Mouse (Mus musculus) urinary bladder, postnatal 4 days (tissue): ENCODE data around the gene Dlgap1.
"Not testable (repeated sequence)": the region's sequence is repeated elsewhere in the genome, so short reads cannot be mapped to it uniquely, and the experiment has no call there.

Experiments
- DNase-seq, 2 experiments: peaks; one replicate each; pipeline ENCODE4 v3.0.0; 2021 to 2022; ENCODE audit warnings: low spot score in 2 of 2

Dlgap1 gene

DNA sequence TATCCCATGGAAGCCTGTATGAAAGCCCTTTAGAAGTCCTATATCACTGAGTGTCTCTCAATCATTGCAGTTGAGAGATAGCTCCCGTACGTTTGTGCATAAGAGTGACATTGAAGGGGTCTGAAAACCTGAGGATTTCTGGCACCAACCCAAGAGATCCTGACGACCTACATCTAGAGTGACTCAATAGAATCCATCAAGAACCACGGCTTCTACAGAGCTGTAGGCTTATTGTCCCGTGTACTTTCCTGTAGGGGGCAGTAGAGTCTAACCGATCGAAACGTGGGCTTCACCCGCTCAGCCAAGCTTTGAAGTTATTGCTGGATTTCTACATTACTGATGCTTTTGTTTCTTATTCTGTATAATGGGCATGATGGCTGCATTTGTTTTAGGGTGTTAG lies 558.2 kb downstream of the Dlgap1 start:
- DNase-seq: no peak

DNA sequence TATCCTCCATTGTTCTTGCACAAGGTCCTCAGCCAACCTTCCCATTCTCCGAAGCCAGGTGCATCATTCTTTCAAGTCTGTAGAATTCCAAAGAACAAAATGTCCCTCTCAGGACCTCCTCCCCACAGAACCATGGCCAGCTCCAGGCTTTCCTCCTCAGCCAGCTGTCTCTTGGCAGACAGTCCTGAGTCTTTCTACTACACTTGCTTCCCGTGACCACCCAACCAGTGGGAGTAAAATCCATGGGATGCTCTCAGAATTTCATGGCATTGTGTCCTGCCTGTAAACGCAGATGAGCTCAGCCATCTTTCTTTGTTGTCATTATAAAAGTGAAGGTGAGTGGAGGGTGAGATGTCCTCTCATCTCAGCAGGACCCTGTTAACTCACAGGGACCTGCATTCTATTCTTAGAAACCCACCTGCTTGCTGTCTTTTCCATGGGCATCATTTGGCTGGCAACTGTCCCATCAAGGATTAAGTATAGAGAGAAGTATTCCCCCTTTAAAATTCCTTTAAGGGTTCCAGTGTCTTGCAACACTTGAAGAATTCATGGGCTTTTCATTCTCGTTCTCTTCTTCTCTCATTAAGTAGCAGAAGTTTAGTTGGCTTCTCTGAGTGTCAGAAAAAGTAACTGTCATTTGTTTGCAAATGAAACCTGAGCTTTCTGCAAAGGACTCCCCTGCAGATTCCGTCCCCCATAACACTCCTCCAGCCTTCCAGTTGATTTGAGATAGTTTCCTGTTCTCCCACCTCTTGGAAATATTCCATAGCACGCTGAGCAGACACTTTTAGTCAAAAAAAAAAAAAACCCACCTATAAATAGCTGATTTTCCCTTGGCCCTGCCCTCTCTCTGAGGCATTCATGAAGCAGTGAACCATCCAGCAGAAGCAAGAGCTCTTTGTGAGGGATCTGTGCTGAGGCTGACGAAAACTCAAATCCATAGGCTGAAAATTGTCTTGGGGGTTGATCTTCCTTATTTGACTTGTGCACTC lies 559.6 kb downstream of the Dlgap1 start:
- no peak for DNase-seq

DNA sequence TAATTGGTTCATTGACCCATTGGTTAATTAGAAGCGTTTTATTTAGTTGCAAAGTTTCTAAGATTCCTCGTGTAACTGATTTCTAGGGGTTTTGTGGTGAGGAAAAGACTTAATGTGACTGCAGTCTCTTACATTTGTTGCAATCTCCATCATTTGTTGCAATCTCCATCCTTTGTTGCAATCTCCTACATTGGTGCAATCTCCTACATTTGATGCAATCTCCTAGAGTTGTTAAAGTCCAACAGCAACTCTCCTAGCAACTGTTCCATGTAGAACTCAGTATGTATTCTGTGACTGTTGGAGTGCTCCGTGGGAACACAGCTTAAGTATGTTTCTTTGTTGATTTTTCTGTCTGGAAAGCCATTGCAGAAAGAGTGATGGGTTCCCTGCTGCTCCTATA lies 565.4 kb downstream of the Dlgap1 start:
- DNase-seq: no peak

DNA sequence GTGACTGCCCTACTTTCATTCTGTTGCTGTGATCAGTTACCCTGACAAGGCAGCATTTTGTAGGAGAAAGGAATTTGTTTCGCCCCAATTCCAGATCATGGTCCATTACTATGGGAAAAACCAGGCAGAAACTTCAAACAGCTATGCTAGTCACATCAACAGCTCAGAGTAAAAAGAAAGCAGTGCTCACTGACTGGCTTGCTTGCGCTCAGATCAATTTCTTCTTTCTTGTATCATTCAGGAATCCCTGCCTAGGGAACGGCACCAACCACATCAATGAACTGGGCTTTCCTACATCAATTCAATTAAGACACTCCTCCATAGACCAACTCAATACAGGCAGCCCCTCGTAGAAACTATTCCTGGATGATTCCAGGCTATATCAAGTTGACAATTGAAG lies 572.9 kb downstream of the Dlgap1 start:
- no peak for DNase-seq

DNA sequence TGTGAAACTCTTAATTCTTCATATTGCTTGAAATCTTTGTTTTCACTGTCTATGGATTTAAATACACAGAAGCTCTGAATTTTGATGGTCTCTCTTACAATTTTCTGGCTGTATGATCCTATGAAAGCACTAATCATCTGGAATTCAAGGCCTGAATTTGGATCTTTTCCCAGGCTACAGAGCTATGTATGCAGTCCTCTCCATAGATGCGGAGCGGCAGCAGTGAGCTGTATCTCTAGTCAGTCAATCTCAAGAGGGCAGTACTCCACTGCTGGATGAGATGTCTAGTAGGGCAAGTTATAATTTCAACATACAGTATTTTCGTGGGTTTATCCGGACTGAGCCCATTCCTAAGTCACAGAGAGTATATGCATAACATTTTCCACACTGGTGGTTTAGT lies 581.9 kb downstream of the Dlgap1 start:
- no peak for DNase-seq

DNA sequence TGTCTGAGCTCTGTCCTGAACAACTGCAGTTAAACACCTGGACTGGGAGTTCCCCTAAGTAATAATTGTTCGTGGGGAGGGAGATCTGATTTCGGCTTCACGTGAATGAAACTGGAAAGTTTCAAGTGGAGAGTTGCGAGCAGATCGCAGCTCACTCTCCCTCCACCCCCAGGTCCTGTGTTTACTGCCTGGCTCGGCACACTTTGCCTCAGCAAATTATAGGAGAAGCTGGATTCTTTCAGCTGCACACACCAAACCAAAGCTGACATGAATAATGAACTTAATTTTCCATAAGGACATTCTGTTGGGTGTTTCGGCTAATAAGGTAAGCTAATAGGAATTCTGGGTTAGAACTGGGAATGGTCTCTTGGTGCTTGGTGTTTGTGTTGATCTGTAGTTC lies 592.7 kb downstream of the Dlgap1 start:
- DNase-seq: no peak

DNA sequence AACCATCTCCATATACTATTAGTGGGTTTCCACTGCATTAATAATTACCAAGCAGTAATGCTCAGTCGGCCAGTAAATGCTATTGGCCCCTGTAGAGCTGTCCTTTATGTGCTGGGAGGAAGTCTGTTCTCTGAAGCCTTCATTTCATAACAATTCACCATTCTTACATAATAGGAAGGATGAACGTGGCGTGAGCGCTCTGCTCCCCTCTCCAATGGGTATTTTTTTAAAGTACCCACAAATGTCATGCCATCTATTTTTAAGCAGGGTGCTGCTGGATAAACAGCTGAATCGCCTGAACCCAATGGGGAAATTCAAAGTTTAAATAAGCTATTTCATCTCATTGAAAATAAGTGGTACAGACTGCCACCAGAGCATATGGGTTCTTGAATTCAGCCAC lies 602.0 kb downstream of the Dlgap1 start:
- DNase-seq: no peak

DNA sequence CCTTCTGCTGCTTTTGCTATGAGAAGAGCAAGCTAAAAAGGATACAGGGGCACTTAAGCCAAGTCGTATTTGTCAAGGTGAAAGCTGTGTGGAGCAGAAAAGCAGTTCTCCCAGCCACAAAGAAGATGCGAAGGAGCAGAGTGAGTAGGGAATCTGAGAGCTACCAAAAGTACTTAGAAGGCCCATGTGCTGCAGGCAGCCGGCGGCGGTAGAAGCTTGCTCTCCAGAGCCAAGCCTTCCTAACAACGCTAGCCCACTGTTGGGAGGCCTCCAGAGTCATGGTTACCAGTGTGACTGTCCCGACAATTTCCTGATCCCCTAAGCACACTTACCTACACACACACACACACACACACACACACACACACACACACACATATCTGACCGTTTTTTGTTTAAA lies 614.2 kb downstream of the Dlgap1 start:
- DNase-seq: no peak

DNA sequence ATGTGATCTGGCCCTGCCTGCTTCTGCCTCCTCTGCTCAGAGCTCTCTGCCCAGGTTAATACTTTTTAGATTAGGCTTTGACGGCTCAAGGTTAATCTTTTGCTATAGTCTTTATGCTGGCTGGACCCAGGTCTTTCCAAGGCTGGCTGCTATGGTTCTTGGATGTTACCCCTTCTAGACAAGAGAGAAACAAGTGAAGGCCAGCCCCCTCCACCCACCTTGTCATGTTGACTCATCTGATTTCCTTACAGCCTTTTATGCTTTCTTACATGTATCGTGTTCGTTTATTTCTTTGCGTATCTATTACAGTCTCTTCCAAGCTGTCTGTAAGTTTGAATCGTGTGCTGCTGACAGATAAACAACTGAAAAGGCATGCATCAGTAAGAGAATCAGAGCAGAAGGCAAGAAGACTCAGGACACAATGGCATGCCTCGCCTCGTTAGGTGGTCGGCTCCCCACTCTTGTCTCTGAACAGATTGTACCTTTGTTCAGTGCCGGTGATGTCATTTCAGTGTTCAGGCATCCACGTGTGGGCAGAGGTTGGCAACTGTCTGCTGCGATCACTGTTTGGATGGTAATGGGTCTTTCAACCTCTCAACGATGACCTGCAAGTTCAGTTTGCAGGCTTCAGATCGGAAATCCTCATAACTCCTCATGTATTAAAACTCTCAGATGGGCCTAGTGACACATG lies 618.0 kb downstream of the Dlgap1 start:
- DNase-seq: no peak

DNA sequence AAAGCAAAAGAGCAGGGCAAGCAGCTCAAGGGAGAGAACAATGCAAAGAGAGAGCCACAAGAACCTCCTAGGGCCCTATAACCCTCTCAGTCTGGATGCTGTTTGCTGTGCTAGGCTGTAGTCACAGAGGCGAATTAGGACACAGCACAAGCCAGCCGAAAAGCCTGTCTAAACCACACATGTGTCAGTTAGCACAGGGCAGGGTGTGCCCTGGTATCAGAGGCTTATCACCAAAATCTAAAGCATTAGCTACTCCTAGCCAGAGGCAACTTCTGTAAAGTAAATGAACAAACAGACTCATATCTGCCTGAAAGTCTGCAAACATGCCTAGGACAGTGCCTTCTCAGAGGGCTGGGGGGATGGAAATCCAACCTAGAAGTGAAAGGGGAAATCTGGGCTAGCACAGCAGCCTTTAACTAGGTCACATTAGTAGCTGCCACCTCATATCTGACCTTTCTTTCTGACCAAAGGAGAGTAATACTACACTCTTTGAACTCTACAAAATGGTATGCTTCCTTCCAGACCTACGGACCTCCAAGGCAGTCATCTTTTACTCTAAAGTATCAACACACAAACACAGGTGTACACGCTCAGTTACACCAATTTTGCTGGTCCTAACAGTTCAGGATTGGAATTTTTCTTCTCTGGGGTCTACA lies 619.2 kb downstream of the Dlgap1 start:
- not testable (repeated sequence) for DNase-seq

DNA sequence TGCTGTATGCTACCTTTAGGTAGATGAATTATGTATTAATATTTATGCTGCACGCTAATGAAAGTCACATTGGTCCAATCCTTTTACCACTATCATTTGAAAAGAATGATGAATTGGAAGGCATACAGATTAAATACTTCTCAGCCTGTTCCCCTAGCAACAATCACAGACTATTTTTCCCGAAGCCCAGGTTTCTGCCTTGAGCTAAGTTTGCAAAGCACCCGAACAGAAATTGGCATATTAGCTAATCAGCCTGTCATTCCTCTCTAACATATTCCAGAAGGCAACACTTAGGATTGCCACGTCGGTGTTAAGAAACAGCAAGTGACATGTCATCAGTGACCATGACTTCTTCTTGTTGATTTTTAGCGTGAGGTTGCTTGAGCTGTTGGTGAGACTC lies 619.8 kb downstream of the Dlgap1 start:
- DNase-seq: no peak

DNA sequence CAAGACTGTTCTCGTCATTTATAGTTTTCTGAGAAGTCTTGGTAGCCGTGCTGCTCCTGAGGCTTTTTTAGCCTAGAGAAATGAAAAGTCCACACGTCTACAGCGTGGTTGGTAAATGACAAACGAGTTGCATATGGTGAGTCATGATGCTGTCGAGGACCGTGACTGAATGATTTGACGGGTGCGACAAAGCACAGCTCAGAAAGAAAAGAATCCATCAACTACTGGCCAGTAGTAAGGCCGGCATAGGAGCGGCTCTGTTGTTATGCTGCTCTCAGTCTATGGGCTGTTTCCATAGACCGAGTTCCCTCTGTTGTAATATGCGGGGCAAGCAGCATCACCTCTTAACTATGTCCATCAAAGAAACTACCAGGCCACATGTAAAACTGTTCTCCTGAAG lies 620.3 kb downstream of the Dlgap1 start:
- DNase-seq: no peak

DNA sequence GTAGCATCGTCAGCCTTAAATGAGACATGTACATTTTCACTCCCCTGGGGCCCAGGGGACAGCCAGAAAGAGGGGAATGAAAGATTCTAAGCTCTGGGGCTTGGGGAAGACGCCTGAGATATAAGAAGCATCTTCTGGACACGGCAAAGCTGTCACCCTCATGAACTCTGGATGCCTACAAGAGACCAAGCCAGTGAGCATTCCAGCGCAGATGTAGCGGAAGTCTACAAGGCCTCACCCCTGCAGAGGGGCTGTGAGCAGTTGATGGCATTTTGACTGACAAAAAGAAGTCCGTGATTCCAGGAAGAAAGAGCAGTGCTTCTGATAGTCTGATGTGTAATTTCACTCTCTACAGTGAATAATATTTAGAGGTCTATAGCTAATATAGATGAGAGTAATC lies 621.6 kb downstream of the Dlgap1 start:
- DNase-seq: no peak

DNA sequence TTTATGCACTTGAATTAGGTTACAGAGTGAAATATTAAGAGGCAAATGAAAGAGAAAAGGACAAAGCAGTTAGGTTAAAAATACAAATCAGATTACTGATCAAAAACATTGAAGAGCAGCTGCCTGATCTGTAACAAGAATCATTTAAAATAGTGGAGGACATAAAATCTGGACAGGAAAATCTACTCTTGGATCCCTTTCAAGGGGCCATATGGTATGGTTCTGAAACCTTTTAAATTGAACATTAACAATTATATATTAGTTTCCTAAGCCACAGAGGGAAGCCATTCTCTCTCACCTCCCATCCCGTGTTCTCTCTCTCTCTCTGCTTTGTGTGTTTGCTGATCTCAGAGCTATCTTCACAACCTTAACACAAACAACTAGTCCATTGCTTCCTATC lies 625.4 kb downstream of the Dlgap1 start:
- DNase-seq: no peak

DNA sequence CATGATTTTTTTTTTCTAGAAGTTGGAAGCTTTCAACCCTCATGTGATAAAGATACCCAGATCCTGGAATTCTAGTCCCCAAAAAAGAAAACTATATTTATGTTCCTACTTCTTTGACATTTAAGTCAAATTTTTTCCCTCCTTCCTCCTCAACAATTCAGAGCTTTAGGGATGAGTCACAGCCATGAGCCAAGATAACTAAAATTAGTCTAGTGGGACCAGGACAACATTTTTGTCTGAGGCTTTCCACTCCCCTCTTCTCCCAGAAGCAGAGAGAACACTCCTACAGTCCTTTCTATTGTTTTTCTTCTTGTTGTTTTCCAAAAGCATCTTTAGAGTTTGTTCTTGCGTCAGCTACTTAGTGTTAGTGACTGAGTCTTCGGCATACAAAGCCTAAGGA lies 627.5 kb downstream of the Dlgap1 start:
- DNase-seq: no peak

DNA sequence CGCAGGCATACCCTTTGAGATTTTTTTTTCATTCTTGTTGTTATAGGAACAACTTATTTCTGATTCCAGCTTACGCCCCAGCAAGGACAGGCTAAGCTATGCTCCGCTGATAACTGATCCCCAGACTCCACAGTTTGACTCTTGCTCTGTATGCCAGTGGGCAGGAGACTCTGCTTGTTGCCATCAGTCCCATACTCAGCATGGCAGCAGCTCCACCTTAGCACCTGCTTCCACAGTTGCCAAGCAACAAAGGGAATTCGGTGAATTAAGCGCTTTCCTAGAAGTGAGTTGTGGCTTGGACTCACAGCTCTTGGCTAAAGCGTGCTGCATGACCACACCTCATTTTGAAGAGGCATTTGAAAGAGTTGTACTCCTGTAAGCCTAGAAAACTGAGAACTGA lies 631.6 kb downstream of the Dlgap1 start:
- DNase-seq: no peak

DNA sequence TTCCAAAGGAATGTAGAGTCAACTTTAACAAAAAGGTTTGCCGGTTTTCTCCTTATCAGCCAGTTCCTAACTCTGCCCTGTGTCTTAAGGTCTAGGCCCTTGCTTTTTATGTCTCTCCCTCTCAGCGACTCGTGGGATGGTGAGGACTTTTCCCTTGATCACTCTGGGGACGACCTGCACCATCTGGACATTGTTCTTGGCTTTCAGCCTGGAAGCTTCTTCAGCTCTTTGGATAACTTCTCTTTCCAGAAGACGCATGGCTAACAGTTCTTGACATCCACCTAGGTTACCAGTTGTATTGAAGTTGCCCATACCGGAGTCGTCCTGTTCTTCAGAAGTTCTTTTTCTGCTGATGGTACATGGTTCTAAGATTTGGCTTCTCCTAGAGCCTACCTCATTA lies 633.2 kb downstream of the Dlgap1 start:
- DNase-seq: no peak

DNA sequence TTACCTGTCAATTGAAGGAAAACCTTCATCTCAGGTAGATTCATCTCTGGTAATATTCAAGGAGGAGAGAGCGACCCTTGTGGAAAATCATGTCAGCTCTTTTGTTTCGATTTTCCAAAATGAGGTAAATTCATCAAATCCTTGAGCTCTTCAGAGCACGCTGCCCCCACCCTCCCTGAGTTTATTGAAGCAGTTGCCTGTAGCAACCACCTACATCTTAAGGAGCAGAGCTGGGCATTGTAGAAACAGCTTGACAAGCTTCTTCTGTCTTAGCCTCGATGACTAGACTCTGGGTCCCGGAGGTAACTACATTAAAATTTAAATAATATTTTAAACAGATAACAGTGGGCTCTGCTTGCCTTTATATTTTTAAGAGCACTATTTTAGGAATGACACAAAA lies 636.8 kb downstream of the Dlgap1 start:
- no peak for DNase-seq

DNA sequence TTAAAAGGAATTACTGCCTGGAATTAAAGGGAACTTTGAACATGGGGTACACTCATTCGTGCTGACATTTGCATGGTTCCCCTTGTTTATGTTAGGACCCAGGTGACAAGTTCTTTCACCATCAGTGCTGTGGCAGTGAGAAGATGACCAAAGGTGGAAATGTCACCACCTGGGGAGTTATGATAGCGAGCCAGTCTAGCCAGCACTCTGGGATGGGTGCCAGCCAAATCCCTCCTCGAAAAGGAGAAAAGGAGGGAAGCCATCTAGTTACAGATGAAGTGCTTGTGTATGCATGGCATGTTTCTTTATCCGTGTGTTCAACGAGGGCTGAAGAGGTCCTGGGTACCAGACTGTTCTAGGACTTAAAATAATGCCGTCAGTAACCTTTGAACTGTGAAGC lies 643.3 kb downstream of the Dlgap1 start:
- DNase-seq: no peak

DNA sequence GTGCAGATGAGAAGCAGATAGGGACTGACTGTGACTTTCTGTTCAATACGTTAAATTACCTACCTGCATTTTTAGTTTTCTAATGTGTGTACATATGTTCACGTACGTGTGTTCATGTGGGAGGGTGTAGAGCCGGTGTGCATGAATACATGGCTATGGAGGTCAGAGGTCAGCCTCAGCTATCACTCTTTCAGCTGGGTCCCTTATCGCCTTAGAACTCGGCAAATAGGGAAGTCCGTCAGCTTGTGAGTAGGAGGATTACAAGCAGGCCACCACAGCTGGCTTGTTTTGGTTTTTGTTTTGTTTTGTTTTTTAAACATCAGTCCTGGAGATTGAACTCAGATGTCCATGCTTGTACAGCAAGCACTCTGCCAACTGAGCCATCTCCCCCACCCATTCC lies 645.0 kb downstream of the Dlgap1 start:
- no peak for DNase-seq

DNA sequence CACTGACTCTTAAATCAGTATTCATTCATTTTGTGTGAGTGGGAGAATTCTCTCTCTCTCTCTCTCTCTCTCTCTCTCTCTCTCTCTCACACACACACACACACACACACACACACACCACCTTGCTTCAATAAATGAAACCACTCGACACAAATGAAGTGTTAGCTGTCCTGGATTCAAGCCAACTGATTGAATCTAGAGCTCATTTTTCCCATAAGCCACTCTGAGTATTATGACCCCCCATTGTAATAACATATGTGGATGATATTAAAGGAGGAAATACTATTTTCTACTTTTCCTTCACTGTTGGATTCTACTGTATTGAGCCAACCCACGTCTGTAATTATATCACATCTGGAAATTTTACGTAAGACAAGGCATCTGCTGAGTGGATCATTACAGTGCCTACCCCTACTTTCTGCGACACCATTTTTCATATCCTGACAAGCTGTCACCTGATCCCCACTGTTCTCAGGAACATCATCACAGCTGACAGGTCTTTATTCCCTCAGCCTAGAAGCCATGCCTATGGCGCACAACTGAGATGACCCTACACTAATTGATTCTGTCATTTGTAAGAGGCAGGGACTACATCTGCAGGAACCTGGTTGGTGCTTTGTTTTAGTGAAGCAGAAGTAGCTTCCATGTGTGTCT lies 645.7 kb downstream of the Dlgap1 start:
- no peak for DNase-seq

DNA sequence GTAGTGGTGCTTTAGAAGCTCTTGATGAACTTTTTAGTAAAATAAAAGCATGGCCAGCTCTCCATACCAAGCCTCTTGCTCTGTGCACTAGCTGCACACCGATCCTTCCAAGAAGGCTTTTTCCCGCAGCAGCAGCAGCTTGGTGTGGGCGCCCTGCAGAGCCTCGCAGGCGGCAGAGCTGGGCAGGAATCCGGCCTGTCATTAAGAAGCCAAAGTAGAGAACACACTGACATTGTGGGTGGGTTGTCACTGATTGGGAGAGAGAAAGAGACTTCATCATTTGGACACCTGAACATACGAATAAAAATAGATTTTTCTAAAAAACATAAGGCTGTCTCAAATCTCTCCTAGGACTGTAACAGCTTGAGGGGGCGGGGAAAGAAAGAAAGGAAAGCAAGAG lies 653.6 kb downstream of the Dlgap1 start:
- no peak for DNase-seq
